Mouse (Mus musculus) lung, postnatal 0 days (tissue): Measurements from ENCODE around the gene Tmem95.

ENCODE experiments used
- CTCF ChIP-seq: IDR thresholded peaks from 2 replicates; pipeline ENCODE4 v1.5.1; 2016; ENCODE audit warnings: antibody characterized with exemption, mild to moderate bottlenecking
- EP300 ChIP-seq: IDR thresholded peaks from 2 replicates; pipeline ENCODE4 v1.6.1; 2016; ENCODE audit warnings: antibody characterized with exemption, mild to moderate bottlenecking, control low read depth

GRCm38 (mm10) chr11:69871822-69872221 is 6.0 kb downstream of the Tmem95 start:
- TF ChIP-seq CTCF (no peak), EP300 (no peak)
